Mouse (Mus musculus) lung, postnatal 0 days (tissue): ENCODE results near the gene Kctd2.

Source experiments
- CTCF ChIP-seq: IDR thresholded peaks from 2 replicates; pipeline ENCODE4 v1.5.1; 2016; ENCODE audit warnings: antibody characterized with exemption, mild to moderate bottlenecking
- EP300 ChIP-seq: IDR thresholded peaks from 2 replicates; pipeline ENCODE4 v1.6.1; 2016; ENCODE audit warnings: antibody characterized with exemption, mild to moderate bottlenecking, control low read depth

DNA sequence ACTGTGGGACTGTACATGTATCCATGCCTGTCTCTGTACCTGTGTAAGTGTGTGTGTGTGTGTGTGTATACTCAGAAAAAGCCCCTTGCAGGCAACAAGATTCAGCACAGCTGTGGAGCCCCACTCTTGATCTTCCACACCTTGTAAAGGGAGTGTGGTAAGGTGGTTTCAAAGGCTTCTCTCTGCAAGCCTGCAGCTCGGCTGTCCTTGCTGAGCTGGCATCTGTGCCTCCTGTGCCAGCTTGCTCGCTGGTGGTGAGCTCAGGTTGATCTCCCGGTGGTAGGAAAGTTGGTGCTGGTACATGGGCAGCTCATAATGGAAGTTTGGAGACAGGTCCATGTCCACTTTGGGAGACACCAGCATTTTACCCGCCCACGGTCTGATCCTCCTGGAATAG, 41.9 kb downstream of the Kctd2 start:
- TF ChIP-seq CTCF = no peak
- no peak for TF ChIP-seq EP300
